ENCODE assay signal across 8 mouse cellular contexts in genomic region chr3:96197129-96197749, GRCm38 (mm10). TPM values are rescaled to one million over a fixed set of nuclear protein-coding genes. Genes with fewer than 3 reads are reported as not detected.
DNase-seq lines count a peak whose midpoint lies in the region; ATAC-seq and TF ChIP-seq lines count a peak whose summit lies in the region.

No protein-coding gene starts in this region.

- H3K9me3 ChIP-seq in heart, embryonic 10.5 days: no peaks in the 10 kb centered on the region
- H3K9me3 ChIP-seq in kidney, embryonic 14.5 days (ENCODE audit: control insufficient read depth, low read length): no peaks in the 10 kb centered on the region
- H3K9me3 ChIP-seq in limb, embryonic 14.5 days (ENCODE audit: control insufficient read depth, low read length): no peaks in the 10 kb centered on the region
- H3K9me3 ChIP-seq in midbrain, embryonic 16.5 days (replicated peaks; ENCODE audit: control insufficient read depth, low read length, poor library complexity, severe bottlenecking): no peaks in the 10 kb centered on the region

- H3K4me2 ChIP-seq in kidney, embryonic 14.5 days (replicated peaks; ENCODE audit: low read depth, low read length): peak overlapping the region; percentile 81
- peak overlapping the region; percentile 95 for H3K4me2 ChIP-seq in limb, embryonic 14.5 days (replicated peaks; ENCODE audit: low read depth, low read length, severe bottlenecking)
- H3K4me2 ChIP-seq in midbrain, embryonic 16.5 days (ENCODE audit: low read length): peak overlapping the region; percentile 96

- H3K4me3 ChIP-seq in embryonic fibroblast, embryonic 13.5 days (ENCODE audit: insufficient read depth, low read length): peak overlapping the region; percentile 79
- peak overlapping the region; percentile 79 for H3K4me3 ChIP-seq in heart, embryonic 10.5 days
- peak overlapping the region; percentile 55 for H3K4me3 ChIP-seq in kidney, embryonic 14.5 days (ENCODE audit: low read length)
- peak overlapping the region; percentile 68 for H3K4me3 ChIP-seq in limb, embryonic 14.5 days (replicated peaks; ENCODE audit: low read length)
- H3K4me3 ChIP-seq in midbrain, embryonic 16.5 days (ENCODE audit: low read depth, low read length): peak overlapping the region; percentile 79

- H3K4me1 ChIP-seq in embryonic fibroblast, embryonic 13.5 days (ENCODE audit: control insufficient read depth, insufficient read depth, low read length): no peaks in the 10 kb centered on the region
- peaks cover 21% of the 10 kb centered on the region for H3K4me1 ChIP-seq in heart, embryonic 10.5 days
- H3K4me1 ChIP-seq in kidney, embryonic 14.5 days (ENCODE audit: control insufficient read depth, insufficient read depth, low read length): peaks cover 5% of the 10 kb centered on the region
- peaks cover 12% of the 10 kb centered on the region for H3K4me1 ChIP-seq in limb, embryonic 14.5 days (ENCODE audit: control insufficient read depth, insufficient read depth, low read length)
- H3K4me1 ChIP-seq in midbrain, embryonic 16.5 days (ENCODE audit: control insufficient read depth, insufficient read depth, low read length): peaks cover 12% of the 10 kb centered on the region

- peak; percentile 93 for ATAC-seq in kidney, embryonic 14.5 days (ENCODE audit: low FRiP score, low TSS enrichment)
- ATAC-seq in limb, embryonic 14.5 days (ENCODE audit: low FRiP score, low read depth): peak; percentile 96
- peak; percentile 95 for ATAC-seq in midbrain, embryonic 16.5 days

- no peaks in the 10 kb centered on the region for H3K27me3 ChIP-seq in heart, embryonic 10.5 days (ENCODE audit: insufficient read depth, poor library complexity, severe bottlenecking)
- H3K27me3 ChIP-seq in kidney, embryonic 14.5 days (ENCODE audit: control insufficient read depth, insufficient read depth, low read length): no peaks in the 10 kb centered on the region
- H3K27me3 ChIP-seq in limb, embryonic 14.5 days (ENCODE audit: control insufficient read depth, insufficient read depth, low read length): no peaks in the 10 kb centered on the region
- no peaks in the 10 kb centered on the region for H3K27me3 ChIP-seq in midbrain, embryonic 16.5 days (ENCODE audit: control insufficient read depth, insufficient read depth, low read depth, low read length)

- DNase-seq in B cell, adult 2 months: peak; percentile 84
- DNase-seq in brain, adult 2 months (ENCODE audit: low read depth, low spot score): peak; percentile 99
- peak; percentile 95 for DNase-seq in heart, embryonic 10.5 days (ENCODE audit: low spot score)
- peak; percentile 95 for DNase-seq in limb, embryonic 14.5 days (ENCODE audit: low spot score)
- DNase-seq in spleen, postnatal 14 days (ENCODE audit: low spot score in 2 of 2): peak; percentile 68 to 77

- H3K36me3 ChIP-seq in heart, embryonic 10.5 days: peaks cover 36% of the 10 kb centered on the region
- H3K36me3 ChIP-seq in kidney, embryonic 14.5 days (ENCODE audit: control insufficient read depth, insufficient read depth, low read length): no peaks in the 10 kb centered on the region
- H3K36me3 ChIP-seq in limb, embryonic 14.5 days (ENCODE audit: control insufficient read depth, insufficient read depth, low read length): no peaks in the 10 kb centered on the region
- peaks cover 17% of the 10 kb centered on the region for H3K36me3 ChIP-seq in midbrain, embryonic 16.5 days (ENCODE audit: control insufficient read depth, insufficient read depth, low read length)

- TF ChIP-seq CTCF in embryonic fibroblast, embryonic 13.5 days (IDR thresholded peaks at IDR 0.05; ENCODE audit: borderline replicate concordance, insufficient read depth, low read length): no peak

- H3K9ac ChIP-seq in kidney, embryonic 14.5 days (ENCODE audit: low read depth, low read length): peak overlapping the region; percentile 80
- peak overlapping the region; percentile 81 for H3K9ac ChIP-seq in limb, embryonic 14.5 days (ENCODE audit: low read depth, low read length, severe bottlenecking)
- peak overlapping the region; percentile 92 for H3K9ac ChIP-seq in midbrain, embryonic 16.5 days (ENCODE audit: low read depth, low read length)

- WGBS in heart, embryonic 10.5 days: under 1% methylated on average over 50 of the region's 50 CpGs
- WGBS in kidney, embryonic 14.5 days: under 1% methylated on average over 50 of the region's 50 CpGs
- WGBS in limb, embryonic 14.5 days: under 1% methylated on average over 49 of the region's 50 CpGs
- WGBS in midbrain, embryonic 16.5 days: under 1% methylated on average over 50 of the region's 50 CpGs

- TF ChIP-seq POLR2A in embryonic fibroblast, embryonic 13.5 days (IDR thresholded peaks at IDR 0.05; ENCODE audit: low read depth, low read length): peak; percentile 94
- TF ChIP-seq POLR2A in limb, embryonic 14.5 days (IDR thresholded peaks at IDR 0.05; ENCODE audit: borderline replicate concordance, extremely low read depth, insufficient read depth, insufficient read length): peak; percentile 91; the same call in 1 of the 2 replicates

- peak overlapping the region; percentile 81 for H3K27ac ChIP-seq in embryonic fibroblast, embryonic 13.5 days (ENCODE audit: insufficient read depth, low read length)
- H3K27ac ChIP-seq in heart, embryonic 10.5 days: peak overlapping the region; percentile 97
- H3K27ac ChIP-seq in kidney, embryonic 14.5 days (ENCODE audit: low read depth, low read length): peak overlapping the region; percentile 90
- peak overlapping the region; percentile 96 for H3K27ac ChIP-seq in limb, embryonic 14.5 days (replicated peaks; ENCODE audit: low read depth, low read length)
- H3K27ac ChIP-seq in midbrain, embryonic 16.5 days (ENCODE audit: low read length): peak overlapping the region; percentile 98

RNA-seq across cellular contexts. Expression of gene Sv2a, which starts 16.3 kb away (rescaled TPM):
- polyA plus RNA-seq in embryonic fibroblast, embryonic 13.5 days (2011; ENCODE audit: insufficient read length, low read depth, missing spikeins): 1.8 and 2.0 TPM in 2 replicates
- 17.8 and 22.6 TPM in 2 replicates for polyA plus RNA-seq in heart, embryonic 10.5 days (2016; fragmentation: Nextera tagmentation; extraction: Ambion mirVana)
- 2.2 and 3.3 TPM in 2 replicates for polyA plus RNA-seq in kidney, embryonic 14.5 days (2014; fragmentation: Nextera tagmentation; extraction: Ambion mirVana)
- 13.2 and 13.8 TPM in 2 replicates for polyA plus RNA-seq in limb, embryonic 14.5 days (2012; rRNA removed)
- 3.6 and 3.8 TPM in 2 replicates for polyA plus RNA-seq in limb, embryonic 14.5 days (2014; fragmentation: Nextera tagmentation; extraction: Ambion mirVana)
- 123 and 137 TPM in 2 replicates for polyA plus RNA-seq in midbrain, embryonic 16.5 days (2015; fragmentation: Nextera tagmentation; extraction: Ambion mirVana)

RNA-seq across cellular contexts. Expression of gene Bola1, which starts 22.3 kb away (rescaled TPM):
- polyA plus RNA-seq in embryonic fibroblast, embryonic 13.5 days (2011; ENCODE audit: insufficient read length, low read depth, missing spikeins): 9.6 and 10.4 TPM in 2 replicates
- 58.9 and 62.8 TPM in 2 replicates for polyA plus RNA-seq in heart, embryonic 10.5 days (2016; fragmentation: Nextera tagmentation; extraction: Ambion mirVana)
- 65.0 and 70.9 TPM in 2 replicates for polyA plus RNA-seq in kidney, embryonic 14.5 days (2014; fragmentation: Nextera tagmentation; extraction: Ambion mirVana)
- 38.8 and 43.9 TPM in 2 replicates for polyA plus RNA-seq in limb, embryonic 14.5 days (2012; rRNA removed)
- polyA plus RNA-seq in limb, embryonic 14.5 days (2014; fragmentation: Nextera tagmentation; extraction: Ambion mirVana): 47.7 and 60.2 TPM in 2 replicates
- 51.3 and 52.2 TPM in 2 replicates for polyA plus RNA-seq in midbrain, embryonic 16.5 days (2015; fragmentation: Nextera tagmentation; extraction: Ambion mirVana)

RNA-seq across cellular contexts. Expression of gene Hist2h2ab, which starts 22.4 kb away (rescaled TPM):
- polyA plus RNA-seq in embryonic fibroblast, embryonic 13.5 days (2011; ENCODE audit: insufficient read length, low read depth, missing spikeins): not detected in 2 replicates
- 0.73 TPM in 1 of 2 replicates, not detected in the other for polyA plus RNA-seq in heart, embryonic 10.5 days (2016; fragmentation: Nextera tagmentation; extraction: Ambion mirVana)
- polyA plus RNA-seq in kidney, embryonic 14.5 days (2014; fragmentation: Nextera tagmentation; extraction: Ambion mirVana): 2.2 and 2.4 TPM in 2 replicates
- 1.7 and 2.7 TPM in 2 replicates for polyA plus RNA-seq in limb, embryonic 14.5 days (2012; rRNA removed)
- polyA plus RNA-seq in limb, embryonic 14.5 days (2014; fragmentation: Nextera tagmentation; extraction: Ambion mirVana): 0.99 and 1.3 TPM in 2 replicates
- not detected in 2 replicates for polyA plus RNA-seq in midbrain, embryonic 16.5 days (2015; fragmentation: Nextera tagmentation; extraction: Ambion mirVana)

RNA-seq across cellular contexts. Expression of gene Hist2h2ac, which starts 23.4 kb away (rescaled TPM):
- 4.4 and 5.3 TPM in 2 replicates for polyA plus RNA-seq in embryonic fibroblast, embryonic 13.5 days (2011; ENCODE audit: insufficient read length, low read depth, missing spikeins)
- polyA plus RNA-seq in heart, embryonic 10.5 days (2016; fragmentation: Nextera tagmentation; extraction: Ambion mirVana): 3.4 and 8.2 TPM in 2 replicates
- 11.3 and 17.1 TPM in 2 replicates for polyA plus RNA-seq in kidney, embryonic 14.5 days (2014; fragmentation: Nextera tagmentation; extraction: Ambion mirVana)
- polyA plus RNA-seq in limb, embryonic 14.5 days (2012; rRNA removed): 11.8 and 14.2 TPM in 2 replicates
- polyA plus RNA-seq in limb, embryonic 14.5 days (2014; fragmentation: Nextera tagmentation; extraction: Ambion mirVana): 7.0 and 8.9 TPM in 2 replicates
- 0.66 and 0.99 TPM in 2 replicates for polyA plus RNA-seq in midbrain, embryonic 16.5 days (2015; fragmentation: Nextera tagmentation; extraction: Ambion mirVana)

RNA-seq across cellular contexts. Expression of gene Hist2h2be, which starts 23.7 kb away (rescaled TPM):
- 1.1 and 1.2 TPM in 2 replicates for polyA plus RNA-seq in embryonic fibroblast, embryonic 13.5 days (2011; ENCODE audit: insufficient read length, low read depth, missing spikeins)
- polyA plus RNA-seq in heart, embryonic 10.5 days (2016; fragmentation: Nextera tagmentation; extraction: Ambion mirVana): 2.8 and 3.5 TPM in 2 replicates
- polyA plus RNA-seq in kidney, embryonic 14.5 days (2014; fragmentation: Nextera tagmentation; extraction: Ambion mirVana): 9.2 and 13.1 TPM in 2 replicates
- polyA plus RNA-seq in limb, embryonic 14.5 days (2012; rRNA removed): 8.5 TPM in 2 replicates
- 5.2 and 7.5 TPM in 2 replicates for polyA plus RNA-seq in limb, embryonic 14.5 days (2014; fragmentation: Nextera tagmentation; extraction: Ambion mirVana)
- 4.4 and 4.7 TPM in 2 replicates for polyA plus RNA-seq in midbrain, embryonic 16.5 days (2015; fragmentation: Nextera tagmentation; extraction: Ambion mirVana)

Comparison
In these comparisons a context has a peak if more than half of its experiments do, and no peak if none do; other contexts are left out.
1. Peak in every context shown above with its lines: DNase-seq, ATAC-seq, H3K4me3 ChIP-seq and H3K27ac ChIP-seq.